Mouse (Mus musculus): ENCODE data around the gene Dnmt3a. TPM values are rescaled to one million over a fixed set of nuclear protein-coding genes. Genes with fewer than 3 reads are reported as not detected.

Gene Dnmt3a
- polyA plus RNA-seq, 1 experiment: 4.6 TPM

- Histone ChIP-seq H3K79me2 (ENCODE audit: control insufficient read depth, insufficient read depth) (no peaks in the 10 kb centered on the region), H3K36me3 (ENCODE audit: control insufficient read depth, insufficient read depth) (no peaks in the 10 kb centered on the region), H3ac (ENCODE audit: control insufficient read depth, insufficient read length, low read depth) (no peak overlapping the region), H3K4me3 (ENCODE audit: insufficient read depth, poor library complexity, severe bottlenecking) (no peak overlapping the region), H3K27me3 (ENCODE audit: control insufficient read depth, insufficient read depth, insufficient read length) (no peaks in the 10 kb centered on the region), H3K79me3 (ENCODE audit: low read depth) (no peaks in the 10 kb centered on the region)
- TF ChIP-seq FOSL1 (IDR thresholded peaks at IDR 0.05; ENCODE audit: insufficient read depth, low read length, poor library complexity, severe bottlenecking) (no peak), MYOD1 (IDR thresholded peaks at IDR 0.05; ENCODE audit: control insufficient read depth, insufficient read length, low read depth) (no peak), CEBPB (IDR thresholded peaks at IDR 0.05; ENCODE audit: low read depth) (no peak), MYOG (IDR thresholded peaks at IDR 0.05; ENCODE audit: control insufficient read depth, extremely low read depth, insufficient read length) (no peak)
These were observed 33.9 kb downstream of the Dnmt3a start for GRCm38 (mm10) chr12:3839662-3840061.

- H3K4me3 ChIP-seq (ENCODE audit: insufficient read depth, poor library complexity, severe bottlenecking): no peak overlapping the region
- no peaks in the 10 kb centered on the region for H3K27me3 ChIP-seq (ENCODE audit: control insufficient read depth, insufficient read depth, insufficient read length)
- no peaks in the 10 kb centered on the region for H3K36me3 ChIP-seq (ENCODE audit: control insufficient read depth, insufficient read depth)
- H3K79me3 ChIP-seq (ENCODE audit: low read depth): no peaks in the 10 kb centered on the region
- no peak overlapping the region for H3ac ChIP-seq (ENCODE audit: control insufficient read depth, insufficient read length, low read depth)
- TF ChIP-seq MAX (IDR thresholded peaks at IDR 0.05) (no peak), MYOG (IDR thresholded peaks at IDR 0.05; ENCODE audit: control insufficient read depth, extremely low read depth, insufficient read length) (no peak), MYOD1 (IDR thresholded peaks at IDR 0.05; ENCODE audit: control insufficient read depth, insufficient read length, low read depth) (no peak), CTCF (IDR thresholded peaks at IDR 0.05; ENCODE audit: control insufficient read depth, insufficient read depth, insufficient read length) (no peak), USF1 (IDR thresholded peaks at IDR 0.05; ENCODE audit: low read depth) (no peak), CEBPB (IDR thresholded peaks at IDR 0.05; ENCODE audit: low read depth) (no peak), FOSL1 (IDR thresholded peaks at IDR 0.05; ENCODE audit: insufficient read depth, low read length, poor library complexity, severe bottlenecking) (no peak)
- no peaks in the 10 kb centered on the region for H3K79me2 ChIP-seq (ENCODE audit: control insufficient read depth, insufficient read depth)
These were observed 35.3 kb downstream of the Dnmt3a start for GRCm38 (mm10) chr12:3841121-3841520.

- TF ChIP-seq FOSL1 (IDR thresholded peaks at IDR 0.05; ENCODE audit: insufficient read depth, low read length, poor library complexity, severe bottlenecking) (no peak), MAX (IDR thresholded peaks at IDR 0.05) (no peak), MYOG (IDR thresholded peaks at IDR 0.05; ENCODE audit: control insufficient read depth, extremely low read depth, insufficient read length) (no peak), CTCF (IDR thresholded peaks at IDR 0.05; ENCODE audit: control insufficient read depth, insufficient read depth, insufficient read length) (no peak), CEBPB (IDR thresholded peaks at IDR 0.05; ENCODE audit: low read depth) (no peak), USF1 (IDR thresholded peaks at IDR 0.05; ENCODE audit: low read depth) (no peak), MYOD1 (IDR thresholded peaks at IDR 0.05; ENCODE audit: control insufficient read depth, insufficient read length, low read depth) (no peak)
- no peaks in the 10 kb centered on the region for H3K79me3 ChIP-seq (ENCODE audit: low read depth)
- H3K27me3 ChIP-seq (ENCODE audit: control insufficient read depth, insufficient read depth, insufficient read length): no peaks in the 10 kb centered on the region
- no peaks in the 10 kb centered on the region for H3K36me3 ChIP-seq (ENCODE audit: control insufficient read depth, insufficient read depth)
- H3K4me3 ChIP-seq (ENCODE audit: insufficient read depth, poor library complexity, severe bottlenecking): no peak overlapping the region
- H3K79me2 ChIP-seq (ENCODE audit: control insufficient read depth, insufficient read depth): no peaks in the 10 kb centered on the region
- H3ac ChIP-seq (ENCODE audit: control insufficient read depth, insufficient read length, low read depth): no peak overlapping the region
These were observed 37.0 kb downstream of the Dnmt3a start for GRCm38 (mm10) chr12:3842843-3843242.

- H3ac ChIP-seq (ENCODE audit: control insufficient read depth, insufficient read length, low read depth): no peak overlapping the region
- no peaks in the 10 kb centered on the region for H3K36me3 ChIP-seq (ENCODE audit: control insufficient read depth, insufficient read depth)
- H3K4me3 ChIP-seq (ENCODE audit: insufficient read depth, poor library complexity, severe bottlenecking): no peak overlapping the region
- TF ChIP-seq MYOG (IDR thresholded peaks at IDR 0.05; ENCODE audit: control insufficient read depth, extremely low read depth, insufficient read length) (no peak), MYOD1 (IDR thresholded peaks at IDR 0.05; ENCODE audit: control insufficient read depth, insufficient read length, low read depth) (no peak), FOSL1 (IDR thresholded peaks at IDR 0.05; ENCODE audit: insufficient read depth, low read length, poor library complexity, severe bottlenecking) (no peak), CEBPB (IDR thresholded peaks at IDR 0.05; ENCODE audit: low read depth) (no peak)
- no peaks in the 10 kb centered on the region for H3K79me3 ChIP-seq (ENCODE audit: low read depth)
- no peaks in the 10 kb centered on the region for H3K27me3 ChIP-seq (ENCODE audit: control insufficient read depth, insufficient read depth, insufficient read length)
- H3K79me2 ChIP-seq (ENCODE audit: control insufficient read depth, insufficient read depth): no peaks in the 10 kb centered on the region
These were observed 37.6 kb downstream of the Dnmt3a start for GRCm38 (mm10) chr12:3843371-3843861.

GRCm38 (mm10) chr12:3843918-3844317, 38.1 kb downstream of the Dnmt3a start:
- Histone ChIP-seq H3K4me3 (ENCODE audit: insufficient read depth, poor library complexity, severe bottlenecking) (no peak overlapping the region), H3K27me3 (ENCODE audit: control insufficient read depth, insufficient read depth, insufficient read length) (no peaks in the 10 kb centered on the region), H3ac (ENCODE audit: control insufficient read depth, insufficient read length, low read depth) (no peak overlapping the region), H3K79me3 (ENCODE audit: low read depth) (no peaks in the 10 kb centered on the region), H3K36me3 (ENCODE audit: control insufficient read depth, insufficient read depth) (no peaks in the 10 kb centered on the region), H3K79me2 (ENCODE audit: control insufficient read depth, insufficient read depth) (no peaks in the 10 kb centered on the region)
- TF ChIP-seq MYOG (IDR thresholded peaks at IDR 0.05; ENCODE audit: control insufficient read depth, extremely low read depth, insufficient read length) (no peak), CEBPB (IDR thresholded peaks at IDR 0.05; ENCODE audit: low read depth) (no peak), FOSL1 (IDR thresholded peaks at IDR 0.05; ENCODE audit: insufficient read depth, low read length, poor library complexity, severe bottlenecking) (no peak), USF1 (IDR thresholded peaks at IDR 0.05; ENCODE audit: low read depth) (no peak), MYOD1 (IDR thresholded peaks at IDR 0.05; ENCODE audit: control insufficient read depth, insufficient read length, low read depth) (no peak), CTCF (IDR thresholded peaks at IDR 0.05; ENCODE audit: control insufficient read depth, insufficient read depth, insufficient read length) (no peak), MAX (IDR thresholded peaks at IDR 0.05) (no peak)

- no peaks in the 10 kb centered on the region for H3K36me3 ChIP-seq (ENCODE audit: control insufficient read depth, insufficient read depth)
- no peaks in the 10 kb centered on the region for H3K79me2 ChIP-seq (ENCODE audit: control insufficient read depth, insufficient read depth)
- TF ChIP-seq USF1 (IDR thresholded peaks at IDR 0.05; ENCODE audit: low read depth): no peak
- TF ChIP-seq MYOD1 (IDR thresholded peaks at IDR 0.05; ENCODE audit: control insufficient read depth, insufficient read length, low read depth): no peak
- no peak for TF ChIP-seq CTCF (IDR thresholded peaks at IDR 0.05; ENCODE audit: control insufficient read depth, insufficient read depth, insufficient read length)
- TF ChIP-seq FOSL1 (IDR thresholded peaks at IDR 0.05; ENCODE audit: insufficient read depth, low read length, poor library complexity, severe bottlenecking): no peak
- TF ChIP-seq CEBPB (IDR thresholded peaks at IDR 0.05; ENCODE audit: low read depth): no peak
- no peak for TF ChIP-seq MAX (IDR thresholded peaks at IDR 0.05)
- no peak for TF ChIP-seq MYOG (IDR thresholded peaks at IDR 0.05; ENCODE audit: control insufficient read depth, extremely low read depth, insufficient read length)
- H3K79me3 ChIP-seq (ENCODE audit: low read depth): no peaks in the 10 kb centered on the region
- H3K4me3 ChIP-seq (ENCODE audit: insufficient read depth, poor library complexity, severe bottlenecking): no peak overlapping the region
- H3ac ChIP-seq (ENCODE audit: control insufficient read depth, insufficient read length, low read depth): no peak overlapping the region
- no peaks in the 10 kb centered on the region for H3K27me3 ChIP-seq (ENCODE audit: control insufficient read depth, insufficient read depth, insufficient read length)
These were observed 38.5 kb downstream of the Dnmt3a start for GRCm38 (mm10) chr12:3844335-3844734.

All from C2C12 (cell line).